Mouse (Mus musculus) adrenal gland, adult 10 weeks (tissue): ENCODE measurements around the gene Ash1l. TPM values are rescaled to one million over a fixed set of nuclear protein-coding genes. Genes with fewer than 3 reads are reported as not detected.

Source experiments
- polyA plus RNA-seq: library from polyadenylated mRNA; stranded (reverse); fragments of 350-450 nt; fragmentation: Illumina TruSeq; extraction: RNeasy Lipid Tissue Mini Kit (QIAGEN cat#74804); gene quantifications from one replicate; pipeline ENCODE4 v1.2.3, GENCODE M21; 2014; ENCODE audit warnings: low read depth, low replicate concordance

Ash1l gene
- 63.3 TPM for polyA plus RNA-seq

DNA sequence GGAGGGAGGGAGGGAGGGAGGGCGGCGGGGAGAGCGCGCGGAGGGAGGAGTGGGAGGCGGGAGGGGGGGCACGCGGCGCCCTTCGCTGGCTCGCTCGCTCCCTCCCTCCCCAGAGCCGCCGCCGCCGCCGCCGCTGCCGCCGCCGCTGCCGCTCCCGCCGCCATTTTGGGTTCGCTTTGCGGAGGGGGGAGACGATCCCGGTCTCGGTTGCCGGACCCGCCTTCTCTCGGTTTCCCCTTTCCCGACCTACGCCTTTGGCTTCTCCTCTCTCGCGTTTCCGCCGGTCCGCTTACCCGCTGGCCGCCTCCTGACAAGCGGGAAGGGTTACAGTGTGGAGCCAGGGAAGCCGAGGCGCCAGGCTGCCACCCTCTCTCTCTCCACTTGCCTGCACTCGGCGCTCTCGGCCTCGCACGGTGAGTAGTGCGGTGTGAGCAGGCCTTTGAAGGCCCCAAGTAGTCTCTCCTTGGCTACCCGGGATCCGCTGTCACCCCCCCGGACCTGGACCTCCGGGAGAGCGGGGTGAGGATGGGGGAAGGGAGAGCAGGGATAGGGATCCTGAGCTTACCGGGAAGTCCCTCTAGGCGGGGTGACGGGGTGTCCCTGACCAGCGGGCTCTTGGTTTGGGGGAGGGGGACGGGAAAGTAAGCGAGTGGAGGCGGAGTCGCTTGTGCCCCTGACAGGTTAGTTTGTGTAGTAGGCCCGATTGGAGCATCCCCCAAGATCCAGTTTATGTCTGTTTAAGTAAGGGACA is at the start of gene Ash1l, which contains the start of gene Dap3:
Gene Ash1l (plus strand): TSS at position 47 of the 751 bp plus-strand sequence.
Gene Dap3 (minus strand): TSS at position 606 of the 751 bp plus-strand sequence.

DNA sequence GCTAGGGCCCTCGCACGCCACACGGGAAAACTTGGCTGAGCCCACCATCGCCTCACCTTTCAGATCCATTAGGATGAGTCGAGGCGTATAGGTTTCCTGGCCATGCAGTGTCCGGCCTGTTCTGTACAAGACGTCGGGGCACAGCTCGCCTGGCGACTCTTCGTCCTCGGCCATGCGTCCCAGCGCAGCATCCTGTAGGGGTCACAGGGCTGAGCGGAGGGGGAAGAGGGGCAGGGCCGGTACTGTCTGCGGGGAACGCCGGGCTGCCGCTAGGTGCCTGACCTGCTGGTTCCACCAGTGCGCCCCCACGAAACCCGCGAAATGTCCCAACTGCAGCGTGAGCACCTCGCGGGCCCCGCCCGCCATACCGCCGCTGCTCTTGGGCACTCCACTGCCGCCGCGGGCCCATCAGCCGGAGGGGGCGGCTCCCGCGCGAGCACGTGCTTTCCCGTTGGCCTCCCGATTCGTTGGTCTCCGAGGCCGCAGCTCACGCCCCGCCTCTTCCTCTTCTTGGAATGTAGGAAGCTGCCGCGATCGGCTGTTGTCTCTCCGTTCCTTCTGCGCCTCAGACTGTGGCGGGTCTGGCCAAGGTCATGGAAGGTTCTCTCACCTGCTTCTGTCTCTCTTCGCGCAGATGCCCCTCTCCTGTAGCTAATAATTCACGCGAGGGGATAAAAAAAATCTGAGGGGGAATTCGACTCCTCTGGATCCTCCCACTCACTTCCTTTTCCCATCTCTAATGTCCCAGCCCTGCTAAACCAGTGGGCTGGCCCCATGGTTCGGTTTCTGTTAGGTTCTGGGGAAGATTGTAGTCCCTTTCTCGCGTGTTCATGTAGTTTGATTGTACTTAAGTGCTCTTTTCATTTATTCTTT is 36.7 kb upstream of the Ash1l start, which contains the start of gene Msto1:
Gene Msto1 (minus strand): TSS at position 489 of the 873 bp plus-strand sequence.

DNA sequence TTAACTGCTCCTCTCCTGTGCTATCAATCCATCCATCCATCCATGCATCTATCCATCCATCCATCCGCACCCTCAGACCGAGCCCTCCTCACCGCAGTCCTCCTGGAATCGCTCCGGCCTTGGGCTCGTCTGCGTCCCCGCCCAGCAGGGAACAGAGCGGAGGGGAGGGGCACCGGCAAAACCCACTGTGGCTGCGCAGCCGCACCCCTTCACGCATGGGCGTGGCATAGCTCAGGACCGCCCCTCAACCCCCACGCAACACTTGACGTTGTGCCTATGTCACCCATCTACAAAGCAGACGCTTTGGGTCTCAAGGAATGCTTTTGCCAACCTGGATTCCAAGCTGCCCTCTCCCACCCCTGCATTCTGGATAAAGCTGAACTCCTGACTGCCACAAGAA is 142.8 kb downstream of the Ash1l start, which contains the start of gene Rusc1:
Gene Rusc1 (minus strand): TSS at position 137 of the 400 bp plus-strand sequence.

DNA sequence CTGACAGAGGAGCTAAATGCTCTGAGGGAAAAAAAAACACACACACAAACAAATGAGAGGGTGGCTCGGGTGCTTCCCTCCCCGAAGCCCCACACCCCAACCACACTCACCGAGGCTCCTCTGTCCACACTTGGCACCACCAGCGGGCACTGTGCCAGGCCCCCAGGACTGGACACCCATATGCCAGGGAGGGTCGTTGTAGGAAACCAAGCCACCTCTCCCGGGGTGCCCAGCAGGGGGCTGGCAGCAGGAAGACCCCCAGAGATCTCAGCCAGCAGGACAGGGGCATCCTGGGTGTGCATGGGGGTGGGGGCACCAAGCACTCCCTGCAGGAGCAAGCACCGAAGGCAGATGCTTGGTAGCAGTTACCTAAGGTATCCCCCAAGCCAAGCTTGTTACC is 150.4 kb downstream of the Ash1l start, which contains the start of gene Gm43738:
Gene Gm43738 (minus strand): TSS at position 289 of the 400 bp plus-strand sequence.

DNA sequence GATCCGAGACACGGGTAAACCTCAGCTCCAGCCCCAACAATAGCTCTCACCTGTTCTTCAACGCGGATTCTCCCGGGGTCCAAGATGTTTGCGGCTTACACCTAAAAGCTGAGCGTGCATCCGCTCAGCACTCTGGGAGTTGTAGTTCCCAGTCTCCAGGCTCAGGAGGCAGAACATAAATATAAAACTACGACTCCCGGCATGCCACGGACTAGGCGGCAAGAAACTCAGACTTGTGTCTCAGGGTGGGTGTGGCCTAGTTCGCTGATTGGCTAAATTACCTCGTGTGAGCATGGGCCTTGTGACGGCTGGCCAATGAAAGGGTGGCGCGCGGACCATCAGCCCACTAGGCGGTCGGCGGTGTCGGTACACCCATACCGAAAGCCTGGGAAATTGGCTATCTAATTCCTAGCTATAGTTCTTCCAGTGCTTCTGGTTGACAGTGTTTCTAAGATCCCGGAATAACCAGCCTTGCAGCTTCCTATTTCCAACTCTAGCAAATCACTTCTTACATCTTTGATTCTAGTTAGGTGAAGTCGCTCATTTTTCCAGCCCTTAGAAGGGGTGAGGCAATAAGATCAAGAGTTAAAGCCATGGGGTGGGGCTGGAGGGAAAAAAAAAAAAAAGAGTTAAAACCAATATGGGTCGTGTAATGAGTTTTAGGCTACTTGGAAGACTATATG is 151.5 kb downstream of the Ash1l start, which contains the start of gene Fdps:
Gene Fdps (minus strand): TSS at position 148 of the 683 bp plus-strand sequence.

Other genes with a start within 250 kb of the Ash1l start
- 15.3 TPM for gene Rit1, start 233.8 kb upstream of the Ash1l start, polyA plus RNA-seq
- 15.7 TPM for gene Syt11, start 175.5 kb upstream of the Ash1l start, polyA plus RNA-seq
- gene Gon4l, start 115.4 kb upstream of the Ash1l start, polyA plus RNA-seq = 10.1 TPM
- gene Msto1, start 36.6 kb upstream of the Ash1l start, polyA plus RNA-seq = 1.9 TPM
- 114 TPM for gene Dap3, start 559 bp downstream of the Ash1l start, polyA plus RNA-seq
- gene Rusc1, start 142.7 kb downstream of the Ash1l start, polyA plus RNA-seq = 9.4 TPM
- not detected for gene Gm43738, start 150.5 kb downstream of the Ash1l start, polyA plus RNA-seq
- gene Fdps, start 151.3 kb downstream of the Ash1l start, polyA plus RNA-seq = 43.8 TPM
- gene Pklr, start 185.5 kb downstream of the Ash1l start, polyA plus RNA-seq = not detected
- gene Hcn3, start 209.6 kb downstream of the Ash1l start, polyA plus RNA-seq = 0.76 TPM
- 15.3 TPM for gene Clk2, start 214.2 kb downstream of the Ash1l start, polyA plus RNA-seq
- 15.5 TPM for gene Scamp3, start 226.9 kb downstream of the Ash1l start, polyA plus RNA-seq
- 0.47 TPM for gene Fam189b, start 232.5 kb downstream of the Ash1l start, polyA plus RNA-seq